Mouse (Mus musculus) monocyte, adult 5-6 weeks (primary cell): ENCODE data around the gene Serpina11. TPM values are rescaled to one million over a fixed set of nuclear protein-coding genes. Genes with fewer than 3 reads are reported as not detected.
"Not testable (repeated sequence)": the region's sequence is repeated elsewhere in the genome, so short reads cannot be mapped to it uniquely, and the experiment has no call there.

Experiments used
- ATAC-seq: fragments of 153-309, 156-312 bp; replicated peaks from 2 replicates; pipeline ENCODE4 v1.8.0; 2017; ENCODE audit warnings: mild to moderate bottlenecking; ENCODE audit not compliant: low TSS enrichment, insufficient number of reproducible peaks, severe bottlenecking, poor library complexity, low FRiP score
- total RNA-seq: library from RNA; stranded (forward); fragments of 200-1000, 200-491, 200-594 nt; gene quantifications from 3 replicates; pipeline ENCODE4 v1.2.3, GENCODE M21; 2017

The Serpina11 gene
- total RNA-seq, 1 experiment from 2014 or later: 0.48 TPM

DNA sequence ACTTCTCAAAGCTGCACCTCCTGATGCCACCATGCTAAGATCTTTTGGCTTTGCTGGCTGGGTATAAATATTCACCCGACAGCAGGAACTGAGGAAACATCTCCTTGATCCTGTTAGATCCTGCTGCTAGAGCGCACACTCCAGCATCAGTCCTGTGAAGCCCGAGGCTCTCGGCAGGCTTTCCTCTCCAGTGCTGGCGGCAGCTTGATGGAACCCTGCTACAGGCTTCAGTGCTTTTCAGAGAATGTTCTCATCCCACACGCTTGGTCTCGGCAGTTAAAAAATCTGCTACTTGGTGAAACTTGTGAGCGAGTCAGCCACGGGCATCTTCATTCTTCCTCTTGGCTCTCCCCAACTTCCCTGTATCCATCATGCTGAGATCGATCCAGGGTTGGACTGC is 11.5 kb downstream of the Serpina11 start:
- ATAC-seq: no peak

DNA sequence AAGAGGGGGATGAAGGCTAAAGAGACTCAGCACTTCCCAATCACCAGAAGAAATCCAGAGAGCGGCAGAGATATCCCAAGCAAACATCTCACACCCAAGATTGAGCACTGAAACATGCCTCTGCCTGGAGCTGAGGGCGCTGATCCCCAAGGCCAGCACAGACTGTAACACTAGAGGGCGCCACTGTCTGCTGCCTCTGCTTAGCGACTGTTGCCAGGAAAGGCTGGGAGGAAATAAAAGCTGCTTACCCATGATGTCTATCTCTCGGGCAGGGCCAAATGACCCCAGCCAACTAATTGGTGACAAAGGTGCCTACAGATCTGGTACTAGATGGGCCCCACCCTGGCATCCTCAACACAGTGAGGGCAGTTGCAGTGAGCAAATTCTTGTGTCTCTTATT is 11.9 kb downstream of the Serpina11 start:
- ATAC-seq: no peak

DNA sequence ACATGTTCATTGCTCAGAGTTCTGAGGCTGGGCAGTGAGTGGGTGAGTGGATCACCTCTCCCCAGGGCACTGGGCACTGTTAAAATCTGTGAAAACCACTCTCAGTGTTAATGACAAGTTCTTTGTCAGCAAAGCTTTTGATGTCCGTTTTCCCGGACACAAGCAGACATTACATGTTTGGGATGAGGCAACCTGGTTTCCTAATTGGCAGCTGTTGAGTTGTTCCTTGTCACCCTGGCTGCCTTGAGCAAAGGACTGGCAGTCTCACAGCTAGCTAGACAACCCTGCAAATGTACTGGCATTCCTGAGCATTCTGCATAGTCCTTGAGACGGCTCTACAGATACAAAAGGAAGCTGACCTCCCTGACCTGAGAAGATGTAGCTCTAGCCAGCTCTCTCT is 12.7 kb downstream of the Serpina11 start:
- ATAC-seq: no peak

DNA sequence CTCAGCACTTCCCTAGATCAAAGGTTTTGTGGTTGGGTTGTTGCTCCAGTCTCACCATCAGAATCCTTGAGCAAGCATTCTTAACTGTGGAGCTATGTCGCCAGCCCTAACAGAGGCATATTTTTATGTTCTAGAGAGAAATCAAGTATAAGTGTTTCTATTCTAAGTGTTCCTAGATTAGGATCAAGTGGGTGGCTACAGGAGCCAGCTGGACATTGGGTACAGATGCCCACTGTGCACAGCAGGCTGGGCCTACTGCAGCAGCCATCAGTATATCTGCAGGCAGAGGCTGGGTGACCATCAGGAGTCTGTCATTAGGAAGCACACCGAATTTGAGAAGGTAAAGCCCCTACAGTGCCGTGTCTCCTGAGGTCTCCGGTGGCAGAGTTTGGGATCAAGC is 18.7 kb downstream of the Serpina11 start:
- no peak for ATAC-seq

DNA sequence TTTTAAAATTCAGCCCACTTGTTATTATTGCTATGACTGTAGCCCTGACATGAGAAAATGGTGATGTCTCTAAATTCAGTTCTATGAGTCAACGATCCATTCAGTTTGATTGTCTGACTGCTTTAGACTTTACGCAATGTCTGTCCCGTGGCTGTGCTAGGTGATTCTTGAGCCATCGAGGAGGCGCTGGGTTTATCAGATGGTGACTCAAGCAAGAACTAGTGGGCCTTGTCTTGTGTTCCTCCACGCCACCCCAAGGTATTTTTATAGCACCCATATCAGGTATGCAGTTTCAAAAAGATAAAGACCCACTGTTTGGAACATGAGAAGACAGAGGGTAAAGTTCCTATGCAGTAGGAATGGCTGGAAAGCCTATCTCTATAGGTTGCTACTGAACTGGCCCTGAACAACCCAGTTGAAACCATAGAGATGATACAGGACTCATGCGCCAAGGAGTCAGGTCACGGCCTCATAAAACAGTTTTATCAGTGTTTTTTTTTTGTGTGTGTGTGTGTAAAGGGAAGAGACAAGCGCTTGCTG is 20.1 kb downstream of the Serpina11 start:
- ATAC-seq: no peak

DNA sequence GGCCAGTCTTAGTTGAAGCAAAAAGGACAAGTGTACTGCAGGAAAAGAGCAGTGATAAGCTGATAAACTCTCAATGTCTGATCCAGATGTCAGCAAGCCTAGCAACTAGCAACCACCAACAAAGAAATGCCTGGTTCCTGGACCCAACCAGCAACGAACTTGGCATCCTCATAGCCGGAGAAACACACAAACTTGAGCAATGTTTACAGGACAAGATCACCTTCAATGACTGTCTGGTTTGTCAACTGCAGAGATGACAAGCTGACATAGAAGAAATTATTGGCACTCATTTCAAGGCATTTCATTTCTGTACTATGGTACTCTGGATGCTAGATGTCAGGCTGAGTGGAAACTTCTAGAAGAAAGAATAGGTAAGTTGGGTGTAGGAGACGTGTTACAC is 23.0 kb downstream of the Serpina11 start:
- no peak for ATAC-seq

DNA sequence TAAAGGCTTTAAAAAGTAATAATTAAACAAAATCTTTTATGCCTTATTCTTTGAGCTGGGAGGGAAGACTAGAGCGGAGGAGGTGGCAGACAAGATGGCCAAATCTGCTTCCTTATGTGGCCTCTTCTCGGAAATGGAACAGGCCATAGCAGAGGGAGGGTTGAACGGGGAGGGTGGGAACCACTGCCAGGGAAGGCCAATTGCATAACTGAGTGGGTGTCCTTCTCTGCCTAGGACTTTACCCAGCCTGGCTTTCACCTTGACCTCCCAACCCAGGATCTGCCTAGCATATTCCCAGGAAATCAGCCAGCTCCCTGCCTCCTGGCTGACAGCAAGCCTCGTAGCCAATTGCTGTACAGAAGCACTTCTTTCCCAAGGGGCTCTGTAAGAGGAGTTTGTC is 26.5 kb downstream of the Serpina11 start:
- ATAC-seq: no peak

DNA sequence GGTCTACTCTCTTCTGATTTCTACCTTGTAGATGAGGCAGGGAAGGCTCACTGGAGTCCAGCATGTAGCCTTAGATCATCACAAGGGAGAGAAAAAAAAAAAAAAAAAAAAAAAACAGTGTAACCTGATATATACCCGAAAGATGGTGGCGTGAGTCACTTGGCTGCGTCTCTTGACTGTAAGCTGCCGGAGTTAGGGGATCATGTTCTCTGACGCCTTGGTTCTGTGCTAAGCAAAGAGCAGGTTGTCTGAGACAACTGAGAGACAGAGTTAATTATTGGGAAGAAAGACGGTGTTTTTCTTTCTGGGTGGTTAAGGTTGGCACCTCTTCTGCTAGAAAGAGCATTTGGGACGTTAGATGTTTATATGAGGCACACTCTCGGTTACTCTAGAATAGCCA is 26.9 kb downstream of the Serpina11 start:
- no peak for ATAC-seq

DNA sequence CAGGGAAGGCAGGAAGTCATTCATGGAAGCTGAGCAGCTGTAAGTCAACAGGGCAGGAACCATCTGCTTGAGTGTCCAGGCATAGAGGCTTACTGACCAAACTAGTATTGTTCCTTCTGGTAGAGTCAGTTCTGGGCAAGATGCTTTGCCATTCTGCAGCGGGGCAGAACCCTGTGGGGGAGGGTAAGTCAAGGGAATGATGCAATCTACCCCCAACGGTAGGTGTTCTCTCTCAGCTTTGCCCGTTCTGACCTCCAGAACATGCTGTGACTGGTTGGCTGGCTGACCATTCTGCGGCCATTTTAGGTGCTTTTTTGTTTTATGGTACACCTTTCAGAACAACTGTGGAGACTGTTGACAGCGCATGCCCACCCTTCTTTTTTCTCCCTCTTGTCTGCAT is 27.4 kb downstream of the Serpina11 start:
- ATAC-seq: no peak

DNA sequence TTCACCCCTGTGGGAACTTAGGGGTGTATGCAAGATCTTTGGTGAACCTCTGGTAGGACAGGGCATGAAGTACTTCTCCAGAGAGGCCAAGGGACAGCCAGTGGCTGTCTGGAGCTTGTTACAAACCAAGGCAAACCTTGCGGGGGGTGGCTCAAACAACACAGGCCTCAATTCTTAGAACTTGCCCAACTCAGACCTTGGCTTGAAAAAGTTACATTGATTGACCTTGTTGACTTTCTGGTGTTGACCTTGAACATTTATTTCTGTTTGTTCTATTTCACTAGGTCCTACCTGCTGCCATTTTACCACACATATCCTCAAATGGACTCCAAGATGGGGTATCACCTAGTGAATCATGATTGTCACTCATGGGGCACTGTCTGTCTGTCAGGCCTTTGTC is 28.0 kb downstream of the Serpina11 start:
- ATAC-seq: no peak

DNA sequence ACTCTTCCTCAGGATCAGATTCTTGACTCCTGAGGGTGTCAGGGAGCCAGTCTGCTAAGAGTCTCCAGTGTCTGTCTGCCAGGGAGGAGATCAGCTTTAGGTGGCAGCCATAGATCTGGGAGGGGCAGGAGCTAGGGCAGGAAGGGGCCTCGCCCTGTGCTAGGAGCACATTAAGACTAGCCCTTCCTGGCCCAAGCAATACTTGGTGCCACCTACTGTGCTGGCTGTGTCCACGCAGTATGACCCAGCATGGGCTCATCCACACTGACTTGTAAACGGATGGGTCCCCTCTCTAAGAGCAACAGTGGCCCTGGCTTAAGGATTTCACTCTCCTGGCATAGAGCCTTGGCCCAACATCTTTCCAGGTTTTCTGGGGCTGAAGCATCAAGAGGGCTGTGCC is 31.0 kb downstream of the Serpina11 start, which contains the start of gene Serpina1e:
Serpina1e (minus strand) TSS at position 178 of the 400 bp plus-strand sequence.
- no peak for ATAC-seq

DNA sequence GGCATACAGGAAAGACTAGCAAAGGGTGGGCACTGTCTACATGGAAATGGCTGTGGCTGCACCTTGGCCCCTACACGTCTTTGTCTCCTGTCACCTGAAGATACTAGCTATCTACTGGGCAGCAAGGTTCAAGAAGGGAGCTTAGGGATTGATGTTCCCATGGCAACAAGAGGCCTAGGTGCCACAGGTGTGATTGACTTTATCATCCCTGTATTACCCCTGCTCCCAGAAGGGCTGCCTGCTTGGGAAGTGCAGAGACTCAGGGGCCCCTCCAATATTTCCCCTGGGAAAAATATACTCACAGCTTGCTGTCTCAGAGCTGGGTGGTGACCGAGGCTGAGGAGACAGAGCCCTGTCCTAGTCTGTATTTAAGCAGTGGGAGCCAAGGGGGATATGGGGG is 33.2 kb downstream of the Serpina11 start:
- not testable (repeated sequence) for ATAC-seq

DNA sequence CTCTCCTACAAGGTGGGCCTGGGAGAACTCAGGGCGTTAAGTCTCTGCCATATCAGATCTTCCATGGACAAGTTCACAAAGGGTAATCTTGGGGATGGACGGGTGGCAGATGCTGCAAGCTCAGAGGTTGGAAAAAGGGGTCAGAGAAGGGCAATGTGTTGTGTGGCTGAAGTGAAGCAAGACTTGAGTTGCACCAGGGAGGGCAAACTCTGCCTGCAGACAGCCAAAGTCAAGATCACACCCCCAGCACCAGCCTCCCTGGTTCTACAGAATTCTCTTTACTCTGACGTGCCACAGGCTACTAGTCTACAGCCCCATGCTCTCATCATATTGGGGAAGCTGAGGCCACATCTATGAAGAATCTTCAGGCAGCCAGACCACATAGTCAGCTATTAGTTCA is 36.8 kb downstream of the Serpina11 start:
- ATAC-seq: not testable (repeated sequence)

DNA sequence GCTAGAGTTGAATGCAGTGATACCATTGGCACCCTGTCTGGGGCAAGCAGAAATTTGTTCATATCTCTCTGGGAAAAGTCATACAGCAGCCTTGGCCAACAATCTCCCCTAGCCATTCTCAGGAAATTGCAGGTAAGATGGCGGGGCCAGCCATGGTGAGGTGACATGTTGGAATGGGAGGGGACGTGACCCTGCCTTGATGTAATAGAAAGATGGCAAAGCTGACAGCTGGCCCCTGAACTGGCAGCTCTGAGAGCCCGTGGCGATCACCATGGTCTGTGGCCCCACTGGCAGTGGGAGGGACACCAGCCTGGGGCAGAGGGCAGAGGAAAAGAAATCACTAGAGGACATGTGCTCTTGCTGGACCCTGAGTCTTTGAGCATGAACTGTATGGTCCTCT is 43.5 kb downstream of the Serpina11 start:
- ATAC-seq: no peak

Other genes starting within 250 kb of the Serpina11 start
- not detected in 3 replicates for gene Serpina1d, start 216.4 kb downstream of the Serpina11 start, total RNA-seq
- gene Serpina1b, start 159.6 kb downstream of the Serpina11 start, total RNA-seq: not detected in 3 replicates
- not detected in 3 replicates for gene Serpina1a, start 126.4 kb downstream of the Serpina11 start, total RNA-seq
- gene Serpina1c, start 85.1 kb downstream of the Serpina11 start, total RNA-seq: not detected in 3 replicates
- not detected in 3 replicates for gene Serpina1e, start 31.0 kb downstream of the Serpina11 start, total RNA-seq
- not detected in 3 replicates for gene Serpina9, start 23.8 kb upstream of the Serpina11 start, total RNA-seq
- not detected in 3 replicates for gene Serpina12, start 54.5 kb upstream of the Serpina11 start, total RNA-seq
- not detected in 3 replicates for gene Serpina5, start 111.2 kb upstream of the Serpina11 start, total RNA-seq
- gene Serpina3a, start 122.8 kb upstream of the Serpina11 start, total RNA-seq: not detected in 3 replicates
- 0.19 TPM in 1 of 3 replicates, not detected in the others for gene Serpina3b, start 138.0 kb upstream of the Serpina11 start, total RNA-seq
- gene Serpina3c, start 163.9 kb upstream of the Serpina11 start, total RNA-seq: not detected in 3 replicates
- gene Serpina3f, start 224.6 kb upstream of the Serpina11 start, total RNA-seq: 0.86 to 3.9 TPM (median 1.1 TPM) in 3 replicates
- 37.7 to 97.9 TPM (median 42.7 TPM) in 3 replicates for gene Serpina3g, start 246.3 kb upstream of the Serpina11 start, total RNA-seq